Mouse (Mus musculus) erythroblast, embryonic 14.5 days (primary cell): ENCODE measurements around the gene Trmt61a.

ENCODE experiments used
- GATA1 ChIP-seq: IDR thresholded peaks from 2 replicates; pipeline ENCODE4 v1.6.1; 2012; ENCODE audit warnings: low read length, inconsistent platforms, mixed read lengths
- TAL1 ChIP-seq: IDR thresholded peaks from 3 replicates; pipeline ENCODE4 v1.6.1; 2012; ENCODE audit warnings: low read length, inconsistent platforms, mixed read lengths

- TF ChIP-seq GATA1 (no peak), TAL1 (no peak)
Observed at GRCm38 (mm10) chr12:111681305-111681704, 3.4 kb downstream of the Trmt61a start.
